12 mouse cellular contexts compared by ENCODE assay signal in genomic region chr16:58303555-58303954, GRCm38 (mm10).
DNase-seq lines count a peak whose midpoint lies in the region; ATAC-seq and TF ChIP-seq lines count a peak whose summit lies in the region.
"Had no signal": no experiment of that assay in that cellular context is flagged by ENCODE, and none has a peak within 500 bp of the region (broad histone marks: within the 10 kb centered on the region; RNA-seq: fewer than 3 reads in every experiment).

No protein-coding gene starts in this region.

- H3K9ac ChIP-seq in heart, embryonic 11.5 days (ENCODE audit: low read depth, low read length), result no peak overlapping the region
- H3K9ac ChIP-seq: embryonic facial prominence, embryonic 12.5 days; neural tube, embryonic 12.5 days had no signal

- no peaks in the 10 kb centered on the region; the same call in 1 of the 2 replicates for H3K9me3 ChIP-seq in heart, embryonic 11.5 days (replicated peaks; ENCODE audit: control insufficient read depth, low read length)
- H3K9me3 ChIP-seq: embryonic facial prominence, embryonic 12.5 days; neural tube, embryonic 12.5 days had no signal

- no peak for ATAC-seq in heart, embryonic 11.5 days (replicated peaks; ENCODE audit: insufficient number of reproducible peaks, low FRiP score, low TSS enrichment)
- no peak for ATAC-seq in inflammation-experienced regulatory T-cells, adult 6 months

- H3K27ac ChIP-seq in heart, embryonic 11.5 days (ENCODE audit: low read depth, low read length), result no peak overlapping the region
- H3K27ac ChIP-seq in embryonic fibroblast, embryonic 13.5 days (ENCODE audit: insufficient read depth, low read length), result peak overlapping the region; percentile 27; the same call in 1 of the 2 replicates
- H3K27ac ChIP-seq: embryonic facial prominence, embryonic 12.5 days; neural tube, embryonic 12.5 days had no signal

- TF ChIP-seq CTCF in C2C12 (IDR thresholded peaks at IDR 0.05; ENCODE audit: control insufficient read depth, insufficient read depth, insufficient read length), result no peak
- TF ChIP-seq CTCF in embryonic fibroblast, embryonic 13.5 days (IDR thresholded peaks at IDR 0.05; ENCODE audit: borderline replicate concordance, insufficient read depth, low read length), result no peak

- no peak overlapping the region for H3ac ChIP-seq in C2C12 (ENCODE audit: control insufficient read depth, insufficient read length, low read depth)

- H3K4me3 ChIP-seq in heart, embryonic 11.5 days (ENCODE audit: low read depth, low read length), result no peak overlapping the region
- H3K4me3 ChIP-seq in C2C12 (ENCODE audit: insufficient read depth, poor library complexity, severe bottlenecking), result no peak overlapping the region
- no peak overlapping the region for H3K4me3 ChIP-seq in embryonic fibroblast, embryonic 13.5 days (ENCODE audit: insufficient read depth, low read length)
- H3K4me3 ChIP-seq: embryonic facial prominence, embryonic 12.5 days; neural tube, embryonic 12.5 days had no signal

- no peak for TF ChIP-seq POLR2A in embryonic fibroblast, embryonic 13.5 days (IDR thresholded peaks at IDR 0.05; ENCODE audit: low read depth, low read length)

- peak; percentile 96 for DNase-seq in heart, adult 11 months
- DNase-seq in kidney, postnatal 25 days, result peak; percentile 25 to 59
- no peak for DNase-seq in spleen, postnatal 36 days (ENCODE audit: low spot score in 2 of 2)
- no peak for DNase-seq in thymus, postnatal 4 days
- DNase-seq: adrenal gland, postnatal 10 days; B cell, adult 2 months had no signal

- no peaks in the 10 kb centered on the region for H3K79me3 ChIP-seq in C2C12 (ENCODE audit: low read depth)

- H3K79me2 ChIP-seq in C2C12 (ENCODE audit: control insufficient read depth, insufficient read depth), result no peaks in the 10 kb centered on the region

- no peak overlapping the region for H3K4me2 ChIP-seq in heart, embryonic 11.5 days
- H3K4me2 ChIP-seq: embryonic facial prominence, embryonic 12.5 days; neural tube, embryonic 12.5 days had no signal

- 51% methylated on average over 5 of the region's 5 CpGs for WGBS in heart, embryonic 11.5 days (ENCODE audit: insufficient replicate concordance)

- H3K27me3 ChIP-seq in heart, embryonic 11.5 days (ENCODE audit: control insufficient read depth, insufficient read depth, low read length), result no peaks in the 10 kb centered on the region
- H3K27me3 ChIP-seq in C2C12 (ENCODE audit: control insufficient read depth, insufficient read depth, insufficient read length), result no peaks in the 10 kb centered on the region
- H3K27me3 ChIP-seq: embryonic facial prominence, embryonic 12.5 days; neural tube, embryonic 12.5 days had no signal

- H3K4me1 ChIP-seq in heart, embryonic 11.5 days (ENCODE audit: control insufficient read depth, insufficient read depth, low read length), result no peaks in the 10 kb centered on the region
- peaks cover 5% of the 10 kb centered on the region for H3K4me1 ChIP-seq in embryonic fibroblast, embryonic 13.5 days (ENCODE audit: control insufficient read depth, insufficient read depth, low read length)

- no peaks in the 10 kb centered on the region for H3K36me3 ChIP-seq in heart, embryonic 11.5 days (ENCODE audit: control insufficient read depth, insufficient read depth, low read length)
- H3K36me3 ChIP-seq in C2C12 (ENCODE audit: control insufficient read depth, insufficient read depth), result no peaks in the 10 kb centered on the region
- H3K36me3 ChIP-seq: embryonic facial prominence, embryonic 12.5 days; neural tube, embryonic 12.5 days had no signal

TF ChIP-seq in C2C12, 6 proteins besides CTCF, POLR2A, EP300 and RAD21:
- TF ChIP-seq MYOD1 (IDR thresholded peaks at IDR 0.05; ENCODE audit: control insufficient read depth, insufficient read length, low read depth) (no peak), USF1 (IDR thresholded peaks at IDR 0.05; ENCODE audit: low read depth) (peak; percentile 15)

Comparison
In these comparisons a context has a peak if more than half of its experiments do, and no peak if none do; other contexts are left out.
1. DNase-seq: peak in heart, adult 11 months (single experiment) and kidney, postnatal 25 days (2 of 2); none in spleen, postnatal 36 days (0 of 2) and thymus, postnatal 4 days (single experiment).